Mouse (Mus musculus): Measurements from ENCODE around the gene Ints3.

Gene Ints3

DNA sequence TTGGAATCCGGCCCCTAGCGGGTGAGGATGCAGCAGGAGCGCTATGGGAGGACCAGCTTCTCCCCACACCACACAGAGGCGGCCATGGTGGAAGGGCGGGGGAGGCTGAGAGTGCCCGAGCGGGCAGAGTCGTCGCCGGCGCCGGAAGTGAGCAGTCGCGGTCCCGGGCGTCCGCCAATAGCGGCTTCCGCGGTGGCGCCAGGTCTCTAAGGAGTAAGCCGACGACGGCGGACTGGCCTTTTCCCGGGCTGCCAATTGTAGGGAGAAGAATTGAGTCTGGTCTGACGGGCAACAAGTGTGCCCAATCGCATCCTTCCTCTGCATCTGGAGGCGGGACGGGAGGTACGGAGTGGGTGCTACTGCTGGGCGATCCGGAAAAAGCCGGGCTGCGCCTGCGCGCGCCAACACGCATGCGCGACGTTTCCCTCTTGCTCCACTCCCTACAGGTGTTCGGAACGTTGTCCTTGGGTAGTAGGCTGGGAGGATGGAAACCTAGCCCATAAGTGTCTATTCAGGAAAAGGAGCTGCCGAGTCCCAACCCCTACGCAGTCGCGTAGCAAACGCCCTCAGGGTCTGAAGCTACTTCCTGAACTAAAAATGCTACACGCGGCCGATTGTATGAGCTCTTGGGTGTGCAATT, at the start of gene Ints3:
Gene Ints3, minus strand, starts transcription at position 242 of the 640 bp plus-strand sequence.
- in situ Hi-C loops (cut with MseI, MboI), result no loop called here

DNA sequence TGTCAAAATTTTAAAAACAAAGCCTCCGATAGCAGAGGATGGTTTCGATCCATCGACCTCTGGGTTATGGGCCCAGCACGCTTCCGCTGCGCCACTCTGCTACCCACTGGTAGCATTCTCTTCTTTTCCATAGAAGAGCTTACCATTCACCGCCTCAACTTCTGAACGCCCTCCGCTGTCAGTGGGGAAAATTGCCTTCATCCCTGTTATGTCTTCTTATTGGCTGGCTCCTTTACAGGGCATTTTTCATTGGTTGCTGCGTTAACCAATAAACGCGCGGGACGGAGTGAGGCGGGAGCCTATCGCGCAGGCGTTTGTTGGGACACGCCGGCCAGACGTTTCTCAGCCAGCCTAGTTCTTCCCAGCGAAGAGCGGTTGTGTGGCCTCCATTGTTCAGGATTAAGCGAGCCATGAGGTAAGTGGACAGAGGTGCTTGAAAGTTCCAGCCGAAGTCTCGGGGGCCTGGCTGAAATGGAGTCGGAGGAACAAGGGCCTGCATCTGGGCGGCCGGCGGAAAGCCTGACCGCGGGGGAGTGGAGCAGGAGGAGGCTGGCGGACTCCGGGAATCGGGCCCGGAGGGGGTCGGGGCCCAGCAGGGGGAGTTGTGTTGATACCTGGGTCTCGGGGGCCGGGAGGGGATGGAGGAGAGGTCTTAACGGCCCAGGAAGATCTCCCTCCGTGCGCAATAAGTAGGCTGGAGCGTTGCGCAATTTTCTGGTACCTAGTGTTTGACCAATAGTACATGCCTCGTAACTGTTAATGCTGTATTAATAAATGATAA, 42.6 kb upstream of the Ints3 start, which contains the start of gene Ilf2:
Gene Ilf2, plus strand, starts transcription at position 296 of the 781 bp plus-strand sequence.
- in situ Hi-C loops (cut with MseI, MboI), result no loop called here

DNA sequence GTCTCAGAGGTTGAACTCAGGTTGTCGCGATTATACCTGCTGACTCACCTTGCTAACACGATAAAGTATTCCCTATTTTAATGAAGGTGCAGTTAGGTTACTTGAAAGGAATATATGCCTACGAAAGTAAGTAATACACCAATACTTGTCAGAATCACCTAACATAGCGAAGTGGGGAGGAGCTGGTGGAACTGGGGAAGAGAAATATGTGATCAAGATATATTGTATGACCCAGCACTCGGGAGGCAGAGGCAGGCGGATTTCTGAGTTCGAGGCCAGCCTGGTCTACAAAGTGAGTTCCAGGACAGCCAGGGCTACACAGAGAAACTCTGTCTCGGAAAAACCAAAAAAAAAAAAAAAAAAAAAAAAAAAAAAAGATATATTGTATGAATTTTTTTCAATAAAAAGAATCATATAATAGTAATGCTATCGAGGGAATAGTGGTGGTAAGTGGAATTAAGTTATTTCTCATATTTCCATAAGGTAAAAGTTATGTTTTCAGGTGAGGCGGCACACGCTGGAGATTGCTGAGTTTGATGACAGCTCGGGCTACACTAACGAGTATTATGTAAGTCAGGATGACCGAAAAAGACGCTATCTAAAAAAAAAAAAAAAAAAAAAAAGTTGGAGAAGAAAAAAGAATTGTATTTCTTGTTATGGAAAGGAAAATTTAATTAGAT, 41.9 kb upstream of the Ints3 start:
- in situ Hi-C loops (cut with MseI, MboI), result no loop called here

DNA sequence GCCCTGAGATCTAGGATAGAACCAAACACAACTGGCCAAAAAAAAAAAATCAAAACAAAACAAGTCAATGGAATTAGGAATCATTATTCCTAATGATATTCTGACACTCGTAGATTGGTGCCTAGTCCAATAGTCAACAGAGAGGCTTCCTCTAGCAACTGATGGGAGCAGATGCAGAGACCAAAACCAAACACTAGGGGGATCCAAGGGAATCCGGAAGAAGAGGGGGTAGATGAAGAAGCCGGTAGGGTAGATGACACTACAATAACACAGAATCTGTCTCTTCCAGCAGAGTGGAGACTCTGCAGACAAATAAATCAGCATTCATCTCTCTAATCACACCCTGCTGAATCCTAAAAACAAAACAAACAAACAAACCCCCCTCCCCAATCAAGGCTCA, 38.8 kb upstream of the Ints3 start:
- in situ Hi-C loops (cut with MseI, MboI), result no loop called here

DNA sequence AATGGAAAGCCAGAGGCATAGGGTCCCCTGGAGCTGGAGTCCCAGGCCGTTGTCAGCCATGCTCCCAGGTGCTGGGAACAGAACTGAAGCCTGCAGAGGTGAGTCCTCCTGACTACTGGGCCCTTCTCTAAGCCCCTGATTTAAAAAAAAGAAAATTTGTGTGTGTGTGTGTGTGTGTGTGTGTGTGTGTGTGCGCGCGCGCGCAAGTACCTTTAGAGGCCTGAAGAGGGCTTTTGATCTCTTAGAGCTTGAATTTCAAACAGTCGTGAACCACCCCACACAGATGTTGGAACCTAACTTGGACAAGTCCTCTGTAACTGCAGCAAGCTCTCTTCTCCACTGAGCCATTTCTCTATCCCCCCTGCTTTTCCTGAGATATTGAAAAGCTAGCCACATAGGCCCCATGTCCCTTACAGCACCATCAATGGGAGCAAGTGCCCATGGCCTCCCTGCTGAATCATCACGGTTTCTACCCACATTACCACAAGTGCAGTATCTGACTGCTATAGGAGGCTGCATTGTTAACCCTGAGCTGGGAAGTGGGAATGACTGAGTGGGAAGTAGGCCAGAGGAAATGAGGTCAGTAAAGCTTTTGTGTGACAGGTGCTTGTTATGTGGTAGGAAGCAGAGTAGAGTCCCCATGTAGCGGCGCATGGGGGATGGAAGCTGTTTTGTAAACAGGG, 34.3 kb upstream of the Ints3 start:
- in situ Hi-C loops (cut with MseI, MboI), result loop anchor here (5.0 kb wide), 2 partner anchors 50 to 55 kb away; no protein-coding TSS in a partner anchor

DNA sequence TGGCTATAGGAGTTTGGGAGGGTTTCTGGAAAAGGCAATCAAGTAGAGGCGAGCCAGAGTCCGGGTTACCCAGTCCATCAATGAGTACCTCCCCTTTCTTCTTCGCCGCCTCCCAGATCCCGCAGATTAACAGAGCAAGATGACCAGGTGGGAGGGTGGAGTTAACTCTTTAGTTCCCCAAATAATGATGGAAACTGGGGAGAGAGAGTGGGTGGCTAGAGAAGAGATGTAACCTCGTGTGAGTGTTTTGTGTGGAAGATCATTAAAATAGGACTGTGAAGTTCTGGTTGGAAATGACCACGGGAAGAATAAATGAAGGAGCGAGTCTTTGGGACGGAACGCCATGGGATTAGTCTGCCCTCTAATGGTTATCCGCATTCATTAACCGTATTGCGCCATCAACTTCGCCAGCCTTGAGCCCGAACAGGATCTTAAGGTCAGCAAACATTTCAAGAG, 32.9 kb upstream of the Ints3 start:
- in situ Hi-C loops (cut with MseI, MboI), result loop anchor here (5.0 kb wide), 2 partner anchors 49 to 54 kb away; no protein-coding TSS in a partner anchor

DNA sequence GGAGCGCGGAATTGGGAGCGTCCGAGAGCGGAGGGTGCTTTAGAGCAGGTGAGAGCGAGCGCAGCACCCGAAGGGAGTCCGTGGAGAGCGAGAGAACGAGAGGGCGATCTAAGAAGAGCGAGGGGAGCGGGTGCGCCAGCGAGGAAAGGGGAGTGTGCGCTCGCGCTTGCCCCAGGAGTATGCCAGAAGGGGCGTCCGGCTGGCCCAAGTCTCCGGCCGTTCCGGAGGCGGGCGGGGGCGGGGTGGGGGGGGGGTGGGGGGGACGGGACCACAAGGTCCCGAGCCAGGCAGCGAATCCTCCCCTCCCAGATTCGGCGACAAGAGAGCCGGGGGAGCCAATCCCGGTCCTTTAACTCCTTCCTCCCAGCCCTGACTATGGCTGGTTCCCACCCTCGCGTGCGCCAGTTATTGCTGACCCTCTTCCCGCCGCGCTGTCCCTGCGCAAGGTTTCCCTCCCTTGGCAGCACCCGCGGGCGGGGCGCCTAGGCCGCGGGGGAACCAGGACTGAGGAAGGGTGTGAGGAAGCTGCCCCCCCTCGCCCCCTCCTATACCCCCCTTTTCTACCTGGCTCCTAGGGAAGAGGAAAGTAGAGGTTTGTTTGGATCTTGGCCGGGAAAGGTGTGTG, 32.4 kb upstream of the Ints3 start, which contains the start of gene Npr1:
Gene Npr1, minus strand, starts transcription at position 181 of the 625 bp plus-strand sequence.
- in situ Hi-C loops (cut with MseI, MboI), result loop anchor here (5.0 kb wide), 2 partner anchors 48 to 53 kb away; no protein-coding TSS in a partner anchor

DNA sequence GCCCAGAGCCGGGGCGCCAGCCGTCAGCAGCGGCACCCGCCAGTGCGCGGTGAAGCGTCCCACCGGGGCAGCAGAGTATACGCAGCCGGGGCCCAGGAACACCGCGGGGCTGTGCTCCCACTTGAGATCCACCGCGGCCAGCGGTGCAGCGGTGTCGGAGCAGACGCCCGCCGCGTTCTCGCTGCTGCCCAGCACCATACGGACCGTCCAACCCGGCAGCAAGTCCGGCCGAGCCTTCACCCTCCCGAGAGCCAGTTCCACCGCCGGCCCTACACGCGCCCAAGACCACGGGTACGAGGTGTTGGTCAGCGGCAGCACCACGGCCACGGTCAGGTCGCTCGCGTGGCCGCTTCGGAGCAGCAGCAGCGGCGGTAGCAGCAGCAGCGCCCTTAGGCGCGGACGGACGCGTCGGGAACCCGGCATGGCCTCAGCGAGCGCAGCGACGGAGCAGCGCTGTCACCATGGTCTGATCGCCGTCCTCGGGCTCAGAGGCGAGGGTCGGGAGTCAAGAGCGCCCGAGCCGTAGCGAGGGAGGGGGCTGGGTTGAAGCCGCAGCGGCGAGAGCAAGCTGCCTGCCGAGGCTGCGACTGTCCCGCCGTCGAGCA, 31.8 kb upstream of the Ints3 start:
- in situ Hi-C loops (cut with MseI, MboI), result loop anchor here (5.0 kb wide), 2 partner anchors 48 to 53 kb away; no protein-coding TSS in a partner anchor

DNA sequence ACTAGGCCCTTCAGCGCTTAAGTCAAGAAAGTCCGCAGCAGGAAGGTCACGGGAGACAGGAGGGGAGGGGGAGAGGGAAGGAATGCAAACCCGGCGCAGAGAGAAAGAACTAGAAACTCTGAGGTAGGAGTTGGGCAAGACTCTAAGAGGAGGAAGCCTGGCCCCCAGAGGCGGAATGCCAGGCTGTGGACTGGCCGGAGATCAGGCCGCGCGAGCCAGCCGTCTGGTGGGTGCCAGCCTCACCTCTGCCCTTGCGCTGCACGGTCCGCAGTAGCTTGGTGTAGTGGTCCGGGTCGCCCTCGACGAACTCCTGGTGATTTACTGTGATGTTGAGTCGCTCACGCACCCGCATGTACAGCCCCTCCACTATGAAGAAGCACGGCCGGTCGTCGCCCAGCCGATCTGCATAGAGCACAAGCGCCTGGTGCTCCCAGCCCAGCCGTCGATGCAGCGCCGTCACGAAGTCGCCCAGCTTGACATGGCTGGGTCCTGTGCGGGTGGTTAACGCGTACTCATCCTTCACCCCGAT, 31.2 kb upstream of the Ints3 start:
- in situ Hi-C loops (cut with MseI, MboI), result loop anchor here (5.0 kb wide), 2 partner anchors 47 to 52 kb away; no protein-coding TSS in a partner anchor

DNA sequence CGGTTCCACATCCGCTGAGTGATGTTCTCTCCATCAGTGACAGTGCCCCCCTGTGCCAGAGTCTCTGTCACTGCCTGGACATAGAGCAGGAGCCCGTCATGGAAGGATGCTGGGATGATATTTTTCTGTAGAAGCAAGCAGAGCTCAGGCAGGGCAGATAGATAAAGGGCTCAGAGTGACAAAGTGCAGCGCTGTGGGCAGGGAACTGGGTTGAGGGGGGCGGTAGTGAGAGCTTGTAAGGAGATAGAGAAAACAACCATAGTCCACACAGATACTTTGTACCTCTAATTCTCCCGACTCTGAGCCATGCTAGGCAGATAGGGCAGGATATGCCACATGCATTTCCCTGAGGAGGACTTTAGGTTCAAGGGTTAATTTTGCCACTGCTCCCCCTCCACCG, 29.2 kb upstream of the Ints3 start:
- in situ Hi-C loops (cut with MseI, MboI), result no loop called here

DNA sequence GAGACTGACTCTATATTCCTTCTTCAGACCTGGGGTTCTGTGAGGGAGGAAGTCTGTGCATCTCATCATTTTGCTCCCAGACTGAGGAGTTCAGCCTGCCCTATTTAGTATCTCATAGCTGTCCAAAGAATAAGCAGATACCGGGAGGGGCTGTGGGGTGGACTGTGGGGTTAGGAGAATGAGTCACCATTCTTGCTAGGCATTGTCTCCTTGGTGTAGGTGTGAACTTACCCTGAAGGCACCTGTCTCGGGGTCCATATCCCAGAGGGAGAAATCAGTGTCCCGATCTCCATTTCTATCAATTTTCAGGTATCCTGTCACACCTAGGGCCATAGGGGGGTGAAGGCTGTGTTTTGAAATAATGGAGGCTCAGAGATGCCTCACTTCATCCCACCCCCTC, 28.5 kb upstream of the Ints3 start:
- in situ Hi-C loops (cut with MseI, MboI), result no loop called here

DNA sequence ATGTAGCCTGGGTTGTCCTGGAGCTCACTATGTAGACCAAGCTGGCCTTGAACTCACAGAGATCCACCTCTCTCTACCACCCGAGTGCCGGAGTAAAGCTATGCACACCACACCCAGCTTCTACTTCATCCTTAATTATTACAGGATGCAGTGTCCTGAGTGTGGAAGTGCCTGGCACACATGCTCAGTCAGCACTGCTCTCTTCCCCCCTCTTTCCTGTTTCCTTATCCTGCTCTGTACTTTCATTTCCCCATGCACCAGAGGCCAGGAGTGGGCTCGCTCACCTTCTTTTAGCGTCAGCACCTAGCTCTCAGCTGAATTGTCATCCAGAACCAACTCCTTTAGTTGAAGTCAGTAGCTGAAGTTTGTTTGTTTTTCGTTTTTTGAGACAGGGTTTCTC, 26.9 kb upstream of the Ints3 start:
- in situ Hi-C loops (cut with MseI, MboI), result no loop called here

DNA sequence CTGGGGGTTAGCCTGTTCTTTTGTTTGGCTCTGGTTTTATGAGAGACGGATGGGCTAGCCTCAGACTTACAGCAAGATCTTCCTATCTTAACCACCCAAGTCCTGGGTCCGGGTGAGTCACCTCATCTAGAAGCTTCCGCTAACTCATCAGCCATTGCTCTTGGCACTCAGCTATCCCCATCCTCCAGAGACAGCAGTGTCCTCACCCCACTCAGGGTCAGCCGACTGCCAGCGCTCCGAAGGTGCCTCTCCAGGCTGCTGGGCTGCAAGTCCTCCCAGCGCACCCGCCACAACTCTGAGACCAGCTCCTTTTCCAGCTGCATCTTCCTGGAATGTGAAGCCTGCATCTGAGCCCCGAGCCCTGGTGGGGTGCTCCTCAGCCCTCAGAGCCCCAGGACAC, 26.3 kb upstream of the Ints3 start:
- in situ Hi-C loops (cut with MseI, MboI), result no loop called here

DNA sequence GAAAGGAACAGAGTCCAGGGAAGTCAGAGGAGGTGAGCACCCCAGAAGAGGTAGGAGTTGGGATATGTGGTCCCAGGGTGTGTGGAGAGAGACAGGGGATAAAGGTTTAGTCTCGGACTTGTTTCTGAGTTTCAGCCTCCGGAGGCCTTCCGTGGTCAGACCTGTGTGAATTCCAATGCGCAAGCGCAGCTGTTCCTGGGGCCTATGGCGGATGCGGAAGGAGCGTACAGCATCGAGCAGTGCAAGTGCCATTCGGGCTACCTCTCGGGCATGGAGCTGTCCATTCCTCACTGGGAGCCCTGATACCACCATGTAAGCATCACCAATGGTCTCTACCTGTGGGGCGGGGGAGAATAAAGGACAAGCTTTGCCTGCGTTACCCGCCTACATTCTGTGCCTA, 21.5 kb upstream of the Ints3 start:
- in situ Hi-C loops (cut with MseI, MboI), result no loop called here

DNA sequence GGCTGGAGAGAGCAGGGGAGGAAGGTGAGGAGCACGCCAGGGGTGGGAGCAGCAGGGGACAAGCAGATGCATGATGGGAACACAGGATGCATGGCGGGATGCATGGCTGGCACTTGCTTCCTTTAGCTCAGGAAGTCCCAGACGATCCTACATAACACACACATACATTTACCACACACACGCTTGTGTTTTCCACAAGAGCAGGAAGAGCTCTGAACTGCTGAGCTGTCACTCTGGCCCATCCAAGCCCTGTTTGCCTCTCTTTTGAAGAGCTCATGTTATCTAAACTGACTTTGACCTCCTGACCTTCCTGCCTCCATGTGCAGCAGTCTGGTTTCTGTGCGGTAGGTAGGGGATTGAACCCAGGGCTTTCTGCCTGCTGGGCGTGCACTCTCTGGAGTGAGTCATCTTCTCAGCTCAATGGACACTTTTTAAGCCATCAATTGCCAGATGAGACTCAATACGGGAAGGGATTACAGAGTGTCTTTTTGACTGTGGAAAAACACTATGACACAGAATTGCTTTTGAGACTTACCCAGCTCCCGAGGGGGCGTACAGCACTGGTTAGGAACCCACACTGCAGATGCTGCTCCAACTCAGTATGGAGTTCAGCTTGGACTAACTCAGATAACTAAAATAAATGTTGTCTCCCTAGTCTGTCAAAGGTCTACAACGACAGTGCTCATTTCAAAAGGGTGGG, 18.1 kb upstream of the Ints3 start:
- in situ Hi-C loops (cut with MseI, MboI), result no loop called here

DNA sequence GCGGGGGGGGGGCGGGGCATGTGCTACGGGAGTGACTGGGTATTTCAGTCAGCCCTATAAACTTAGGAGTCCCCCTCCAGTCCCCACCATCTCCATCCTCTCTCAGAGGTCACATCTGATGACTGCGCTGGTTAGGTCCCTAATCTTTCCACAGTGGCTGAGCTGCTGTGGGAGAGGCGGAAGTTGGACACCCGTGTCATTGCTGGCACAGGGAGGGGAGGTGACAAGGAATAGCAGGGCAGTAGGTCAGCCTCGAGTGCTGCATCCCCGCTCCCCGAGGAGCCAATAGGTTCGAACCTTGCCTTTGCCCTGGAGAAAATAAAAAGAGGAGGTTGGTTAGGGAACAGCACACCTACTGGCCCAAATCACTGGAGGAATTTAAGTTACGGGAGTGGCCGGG, 17.5 kb upstream of the Ints3 start:
- in situ Hi-C loops (cut with MseI, MboI), result no loop called here

DNA sequence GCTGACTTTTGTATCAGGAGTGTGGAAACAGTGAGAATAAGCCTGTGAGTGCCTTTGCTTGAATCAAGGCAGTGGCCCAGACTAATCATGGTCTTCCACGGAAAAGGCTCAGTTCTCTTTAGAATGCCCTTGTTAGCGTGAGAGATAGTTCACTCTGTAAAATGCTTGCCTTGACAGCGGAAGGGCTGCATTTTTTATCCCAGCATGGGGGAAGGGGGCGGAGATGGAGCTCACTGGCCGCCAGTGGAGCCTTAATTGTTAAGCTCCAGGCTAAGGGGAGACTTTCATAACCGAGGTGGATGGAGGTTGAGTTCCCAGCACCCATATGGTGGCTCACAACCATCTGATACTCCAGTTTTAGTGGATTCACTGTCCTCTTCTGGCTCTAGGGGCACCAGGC, 15.2 kb upstream of the Ints3 start:
- in situ Hi-C loops (cut with MseI, MboI), result no loop called here

DNA sequence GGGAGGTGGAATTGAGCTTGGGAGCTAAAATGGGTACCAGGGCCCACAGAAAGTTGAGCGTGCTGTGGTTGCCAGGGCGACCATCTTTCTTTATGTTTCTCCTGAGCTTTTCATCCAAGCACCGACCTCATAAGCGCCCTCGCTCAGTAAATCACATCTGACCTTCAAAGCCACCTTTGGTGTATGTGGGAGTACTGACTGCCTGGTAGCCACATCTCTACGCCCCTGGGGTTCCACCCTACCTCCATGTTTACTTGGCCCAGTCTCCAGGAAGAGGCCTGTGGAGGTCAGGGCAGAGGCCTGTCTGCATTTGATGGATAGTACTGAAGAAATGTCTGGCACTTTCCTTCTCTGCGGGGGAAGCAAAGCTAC, 13.7 kb upstream of the Ints3 start:
- in situ Hi-C loops (cut with MseI, MboI), result no loop called here

DNA sequence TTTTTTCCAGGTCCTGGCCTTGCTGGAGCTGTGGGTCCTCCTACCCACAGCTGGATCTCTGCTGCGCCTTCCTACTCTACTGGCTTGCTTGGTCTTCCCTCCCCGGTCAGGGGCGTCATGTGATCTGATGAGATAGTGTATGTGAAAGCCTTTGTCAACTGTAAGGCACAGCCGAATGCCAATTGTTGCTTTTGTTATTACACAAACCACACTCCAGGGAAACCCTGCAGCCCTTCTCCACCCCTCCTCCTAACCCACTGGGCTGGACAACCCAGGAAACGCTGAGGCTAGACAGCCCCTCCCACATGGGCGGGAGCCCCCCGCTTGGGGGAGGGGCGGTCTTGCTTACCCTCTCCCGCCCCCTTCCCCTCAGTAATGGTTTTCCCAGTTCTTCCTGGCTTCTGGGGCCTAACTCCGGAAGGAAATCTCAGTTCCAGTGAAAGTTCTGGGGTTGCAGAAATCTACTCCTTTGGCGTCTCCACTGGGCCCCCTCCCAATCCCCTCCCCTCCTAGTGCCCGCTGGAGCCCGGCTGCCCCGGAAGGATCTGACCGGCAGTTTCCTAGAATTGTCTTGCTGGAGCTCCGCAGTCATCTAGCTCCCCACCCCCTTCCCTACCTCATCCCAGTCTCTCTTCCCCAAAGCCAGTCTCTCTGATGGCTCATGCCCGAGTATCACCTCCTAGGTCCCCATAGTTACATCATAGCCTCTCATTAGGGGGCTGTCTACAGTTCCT, 13.1 kb upstream of the Ints3 start:
- in situ Hi-C loops (cut with MseI, MboI), result no loop called here

Measured in mouse trophoblast stem cell (cell line).